Mouse (Mus musculus) CH12.LX (cell line): ENCODE data around the gene Pgp.

Experiments
- CTCF ChIP-seq, 2 experiments: IDR thresholded peaks in 1 of 2; conservative IDR thresholded peaks in 1 of 2; 2 replicates each; pipeline ENCODE4 v1.5.1; 2011 to 2012; ENCODE audit warnings: low read depth in 2 of 2, low read length in 2 of 2, improper control_type of control experiment in 1 of 2, inconsistent platforms in 1 of 2, mild to moderate bottlenecking in 1 of 2, moderate library complexity in 1 of 2
- ELF1 ChIP-seq: IDR thresholded peaks from 2 replicates; pipeline ENCODE4 v1.6.1; 2014; ENCODE audit warnings: low read depth, mild to moderate bottlenecking, inconsistent platforms, low read length, improper control_type of control experiment
- ETS1 ChIP-seq: conservative IDR thresholded peaks from 2 replicates; pipeline ENCODE4 v1.6.1; 2012; ENCODE audit warnings: low read depth, mild to moderate bottlenecking, inconsistent platforms, low read length, improper control_type of control experiment, moderate library complexity
- HCFC1 ChIP-seq: IDR thresholded peaks from 2 replicates; pipeline ENCODE4 v1.6.1; 2012; ENCODE audit warnings: low read depth, mild to moderate bottlenecking, inconsistent platforms, low read length, improper control_type of control experiment
- MAFK ChIP-seq: IDR thresholded peaks from 2 replicates; pipeline ENCODE4 v1.6.1; 2011; ENCODE audit warnings: low read length, improper control_type of control experiment; ENCODE audit not compliant: insufficient replicate concordance
- MAZ ChIP-seq: IDR thresholded peaks from 2 replicates; pipeline ENCODE4 v1.6.1; 2012; ENCODE audit warnings: low read depth, mild to moderate bottlenecking, inconsistent platforms, low read length, improper control_type of control experiment, moderate library complexity
- MXI1 ChIP-seq: IDR thresholded peaks from 2 replicates; pipeline ENCODE4 v1.6.1; 2011; ENCODE audit warnings: mild to moderate bottlenecking, low read depth, low read length, improper control_type of control experiment
- NELFE ChIP-seq: IDR thresholded peaks from 2 replicates; pipeline ENCODE4 v1.6.1; 2011; ENCODE audit warnings: low read depth, low read length, improper control_type of control experiment
- POLR2A ChIP-seq: IDR thresholded peaks from 2 replicates; pipeline ENCODE4 v1.6.1; 2011; ENCODE audit warnings: low read depth, mild to moderate bottlenecking, improper control_type of control experiment, low read length
- SIN3A ChIP-seq: IDR thresholded peaks from 2 replicates; pipeline ENCODE4 v1.6.1; 2012; ENCODE audit warnings: low read length, improper control_type of control experiment, inconsistent platforms
- UBTF ChIP-seq: IDR thresholded peaks from 2 replicates; pipeline ENCODE4 v1.6.1; 2012; ENCODE audit warnings: low read depth, mild to moderate bottlenecking, inconsistent platforms, low read length, improper control_type of control experiment, moderate library complexity
- ZC3H11A ChIP-seq: IDR thresholded peaks from 2 replicates; pipeline ENCODE4 v1.6.1; 2012; ENCODE audit warnings: low read depth, mild to moderate bottlenecking, inconsistent platforms, low read length, improper control_type of control experiment

DNA sequence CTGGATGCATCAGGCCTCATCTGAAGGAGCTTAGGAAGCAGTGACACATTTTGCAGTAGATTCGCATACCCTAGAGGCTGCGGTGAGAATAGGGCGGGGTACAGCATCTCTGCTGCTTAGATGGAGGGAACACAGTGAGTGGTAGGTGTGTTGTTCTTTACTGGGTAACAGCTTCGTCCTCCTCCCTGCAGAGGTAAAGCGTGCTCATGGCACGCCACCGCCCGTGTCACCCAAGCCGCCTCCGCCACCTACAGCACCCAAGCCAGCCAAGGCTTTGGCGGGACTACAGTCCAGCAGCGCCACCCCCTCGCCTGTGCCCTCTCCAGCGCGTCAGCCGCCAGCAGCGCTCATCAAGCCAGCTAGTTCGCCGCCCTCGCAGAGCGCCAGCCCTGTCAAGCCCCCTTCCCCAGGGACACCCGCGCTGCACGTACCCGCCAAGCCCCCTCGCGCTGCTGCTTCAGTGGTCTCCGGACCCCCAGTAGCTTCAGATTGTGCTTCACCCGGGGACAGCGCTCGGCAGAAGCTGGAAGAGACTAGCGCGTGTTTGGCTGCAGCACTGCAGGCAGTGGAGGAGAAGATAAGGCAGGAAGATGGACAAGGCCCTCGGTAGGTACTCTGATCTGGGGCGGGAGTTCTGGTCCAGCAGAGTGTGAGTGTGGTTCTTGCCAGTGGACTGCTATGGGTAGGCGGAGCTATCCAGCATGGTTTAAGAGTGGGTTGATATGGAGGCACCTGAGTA lies 36.3 kb downstream of the Pgp start:
- TF ChIP-seq POLR2A, result 0 out of 2 replicates have a peak, but pooled peaks have one; percentile 6
- no peak for TF ChIP-seq CTCF (conservative IDR thresholded peaks at IDR 0.05 in 1 of 2, IDR thresholded peaks at IDR 0.05 in 1 of 2; ENCODE audit: low read depth in 2 of 2, low read length in 2 of 2)
- TF ChIP-seq ETS1, result no peak
- TF ChIP-seq NELFE, result no peak
- no peak for TF ChIP-seq MXI1
- no peak for TF ChIP-seq MAFK
- TF ChIP-seq MAZ, result no peak
- TF ChIP-seq SIN3A, result no peak
- no peak for TF ChIP-seq ELF1
- no peak for TF ChIP-seq ZC3H11A
- no peak for TF ChIP-seq HCFC1
- TF ChIP-seq UBTF, result no peak
